Mouse (Mus musculus) gastrocnemius, postnatal 4 days (tissue): ENCODE measurements around the gene Gm3646. TPM values are rescaled to one million over a fixed set of nuclear protein-coding genes. Genes with fewer than 3 reads are reported as not detected.

Experiments
- DNase-seq, 2 experiments: peaks; one replicate each; pipeline ENCODE4 v3.0.0; 2021 to 2022; ENCODE audit warnings: low spot score in 2 of 2, mixed read lengths in 2 of 2
- total RNA-seq, 2 experiments: library from RNA; stranded (reverse); gene quantifications; 2 replicates each; pipeline ENCODE4 v1.2.3; 2021

Gm3646 gene
- total RNA-seq, 2 experiments from 2014 or later, result 1.7 TPM; not detected in 1

GRCm38 (mm10) chr1:39781835-39782234 is 23.3 kb downstream of the Gm3646 start:
- no peak for DNase-seq

GRCm38 (mm10) chr1:39779111-39779980 is 25.8 kb downstream of the Gm3646 start:
- no peak for DNase-seq

GRCm38 (mm10) chr1:39773991-39774729 is 31.0 kb downstream of the Gm3646 start:
- no peak for DNase-seq

GRCm38 (mm10) chr1:39773551-39773950 is 31.6 kb downstream of the Gm3646 start:
- no peak for DNase-seq

GRCm38 (mm10) chr1:39772401-39773095 is 32.6 kb downstream of the Gm3646 start:
- no peak for DNase-seq

GRCm38 (mm10) chr1:39770436-39770835 is 34.7 kb downstream of the Gm3646 start:
- DNase-seq, result no peak

- no peak for DNase-seq
Observed at GRCm38 (mm10) chr1:39768017-39768416, 37.1 kb downstream of the Gm3646 start.

GRCm38 (mm10) chr1:39765854-39766493 is 39.2 kb downstream of the Gm3646 start:
- peak in 1 of 2 experiments; percentile 58 for DNase-seq

GRCm38 (mm10) chr1:39762025-39762370 is 43.1 kb downstream of the Gm3646 start:
- peak; percentile 53 to 85 for DNase-seq

- DNase-seq, result peak in 1 of 2 experiments; percentile 48
Observed at GRCm38 (mm10) chr1:39761211-39762024, 43.7 kb downstream of the Gm3646 start.

GRCm38 (mm10) chr1:39760181-39760715 is 44.9 kb downstream of the Gm3646 start:
- DNase-seq, result no peak

GRCm38 (mm10) chr1:39759231-39760175 is 45.6 kb downstream of the Gm3646 start:
- DNase-seq, result no peak

- peak in 1 of 2 experiments; percentile 60 for DNase-seq
Observed at GRCm38 (mm10) chr1:39758244-39758643, 46.9 kb downstream of the Gm3646 start.

- DNase-seq, result no peak
Observed at GRCm38 (mm10) chr1:39756952-39757351, 48.2 kb downstream of the Gm3646 start.

GRCm38 (mm10) chr1:39754224-39754957 is 50.7 kb downstream of the Gm3646 start:
- DNase-seq, result peak in 1 of 2 experiments; percentile 9
